Mouse (Mus musculus): ENCODE results near the gene Cdh4. TPM values are rescaled to one million over a fixed set of nuclear protein-coding genes. Genes with fewer than 3 reads are reported as not detected.

Gene Cdh4
- polyA plus RNA-seq, 1 experiment = not detected

- TF ChIP-seq GATA1 (IDR thresholded peaks at IDR 0.05; ENCODE audit: low read length) = no peak
These were observed 304.3 kb downstream of the Cdh4 start for GRCm38 (mm10) chr2:179746491-179746890.

DNA sequence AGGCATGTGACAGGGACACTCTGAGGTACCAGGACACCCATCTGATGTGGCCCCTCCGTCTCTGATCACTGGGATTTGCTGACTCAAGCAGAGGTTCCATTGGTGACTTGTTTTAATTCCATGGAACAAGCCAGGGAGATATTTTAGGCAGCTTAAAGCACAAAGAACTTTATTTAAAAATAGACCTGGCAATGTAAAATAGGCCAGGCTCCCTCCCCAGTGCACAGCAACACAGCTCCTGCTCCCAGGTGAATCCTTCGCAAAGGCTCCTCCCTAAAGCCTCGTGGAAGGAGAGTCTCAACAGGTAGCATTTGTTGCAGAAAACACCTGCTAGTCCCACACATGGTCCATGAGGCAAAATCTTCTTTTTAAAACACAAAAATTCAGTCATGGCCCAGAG is 307.2 kb downstream of the Cdh4 start:
- TF ChIP-seq GATA1 (IDR thresholded peaks at IDR 0.05; ENCODE audit: low read length) = no peak

GRCm38 (mm10) chr2:179753811-179754210 is 311.6 kb downstream of the Cdh4 start:
- TF ChIP-seq GATA1 (IDR thresholded peaks at IDR 0.05; ENCODE audit: low read length) = no peak

DNA sequence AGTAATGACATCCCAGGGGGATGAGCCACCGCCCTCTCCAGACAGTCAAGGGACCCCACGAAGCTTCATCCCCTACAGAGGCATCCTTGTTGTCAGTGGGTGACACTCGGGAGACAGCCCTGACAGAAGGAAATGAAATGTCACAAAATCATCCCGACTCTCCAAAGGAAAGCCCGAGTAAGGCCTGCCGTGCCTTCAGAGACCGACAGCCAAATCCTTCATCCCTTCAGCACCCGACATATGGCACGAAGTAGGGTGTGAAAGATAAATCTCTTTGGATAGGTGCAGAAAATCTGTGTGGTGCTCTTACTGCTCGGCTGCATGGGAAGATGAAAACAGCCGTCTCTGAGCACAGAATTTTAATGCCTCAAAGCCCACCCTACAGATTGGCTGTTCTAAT is 312.5 kb downstream of the Cdh4 start:
- no peak for TF ChIP-seq GATA1 (IDR thresholded peaks at IDR 0.05; ENCODE audit: low read length)

DNA sequence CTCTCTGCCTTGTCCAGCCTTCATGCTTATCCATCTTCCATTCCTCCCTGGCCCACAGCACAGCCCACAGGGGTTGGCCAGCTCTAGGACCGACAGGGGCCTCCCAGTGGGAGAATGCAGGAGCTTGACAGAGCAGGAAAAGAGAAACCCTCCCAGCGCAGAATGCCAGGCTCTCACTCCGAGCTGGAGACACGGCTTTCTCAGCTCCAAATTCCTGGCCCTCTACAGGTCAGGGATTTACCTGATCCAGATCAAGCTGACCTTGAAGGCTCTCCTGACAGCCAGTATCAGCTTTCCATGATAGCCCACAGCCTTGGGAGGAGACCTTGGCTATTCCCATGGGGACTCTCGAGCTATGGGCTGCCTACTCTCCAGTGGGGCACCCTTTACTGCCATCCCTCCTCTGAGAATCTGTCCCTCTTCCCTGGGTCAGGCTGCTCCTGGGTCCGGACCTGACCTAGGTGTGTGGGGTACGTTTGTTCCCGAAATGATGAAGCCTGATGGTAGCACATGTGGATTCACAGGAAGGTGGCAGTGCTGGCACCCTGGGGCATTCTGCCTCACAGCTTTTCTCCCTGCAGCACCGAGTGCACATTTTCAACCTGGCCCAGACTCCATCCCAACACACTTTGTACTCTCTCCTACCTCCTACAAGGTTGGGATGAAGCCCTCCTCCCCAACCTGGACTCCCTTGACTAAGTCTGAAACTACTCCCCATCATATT is 319.6 kb downstream of the Cdh4 start:
- no peak for TF ChIP-seq GATA1 (IDR thresholded peaks at IDR 0.05; ENCODE audit: low read length)

DNA sequence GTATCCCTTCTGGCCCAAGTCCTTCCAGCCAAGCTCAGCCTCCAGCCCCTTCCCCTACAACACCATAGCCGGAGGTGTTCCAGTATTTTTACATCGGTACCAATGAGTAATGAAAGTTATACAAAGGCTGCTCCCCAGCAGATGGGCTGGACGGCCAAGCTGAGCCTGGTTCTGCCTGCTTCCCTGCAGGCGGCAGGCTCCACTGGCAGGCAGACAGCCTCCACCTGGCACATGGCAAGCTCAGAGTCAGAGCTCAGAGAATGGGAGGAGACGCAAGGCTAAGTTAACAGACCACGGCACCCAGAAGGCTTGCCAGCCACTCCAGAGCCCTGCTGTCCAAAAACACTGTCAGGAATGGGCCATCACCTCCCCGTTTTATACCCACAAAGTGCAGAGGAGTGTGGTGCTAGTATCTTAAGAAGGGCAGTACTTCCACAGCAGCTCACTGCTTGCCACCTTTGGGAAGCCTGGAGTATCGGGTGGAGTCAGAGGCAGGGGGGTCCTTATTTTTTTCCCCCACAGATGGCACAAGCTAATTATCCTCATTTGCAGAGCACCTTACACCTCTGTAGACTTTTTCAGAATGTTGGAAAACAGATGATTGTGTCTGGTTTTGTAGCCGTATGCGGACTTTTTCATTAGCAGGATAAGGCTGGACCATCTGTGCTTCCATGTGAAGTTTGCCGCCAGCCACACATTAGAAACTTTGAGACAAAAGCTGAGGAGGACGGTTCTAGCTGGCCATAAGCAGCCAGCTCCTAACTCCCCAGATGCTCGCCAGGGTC is 320.5 kb downstream of the Cdh4 start:
- no peak for TF ChIP-seq GATA1 (IDR thresholded peaks at IDR 0.05; ENCODE audit: low read length)

- no peak for TF ChIP-seq GATA1 (IDR thresholded peaks at IDR 0.05; ENCODE audit: low read length)
These were observed 322.2 kb downstream of the Cdh4 start for GRCm38 (mm10) chr2:179764460-179764859.

- TF ChIP-seq GATA1 (IDR thresholded peaks at IDR 0.05; ENCODE audit: low read length) = no peak
These were observed 324.7 kb downstream of the Cdh4 start for GRCm38 (mm10) chr2:179766664-179767526.

GRCm38 (mm10) chr2:179767527-179767849 is 325.3 kb downstream of the Cdh4 start:
- TF ChIP-seq GATA1 (IDR thresholded peaks at IDR 0.05; ENCODE audit: low read length) = no peak

- no peak for TF ChIP-seq GATA1 (IDR thresholded peaks at IDR 0.05; ENCODE audit: low read length)
These were observed 326.9 kb downstream of the Cdh4 start for GRCm38 (mm10) chr2:179769137-179769536.

DNA sequence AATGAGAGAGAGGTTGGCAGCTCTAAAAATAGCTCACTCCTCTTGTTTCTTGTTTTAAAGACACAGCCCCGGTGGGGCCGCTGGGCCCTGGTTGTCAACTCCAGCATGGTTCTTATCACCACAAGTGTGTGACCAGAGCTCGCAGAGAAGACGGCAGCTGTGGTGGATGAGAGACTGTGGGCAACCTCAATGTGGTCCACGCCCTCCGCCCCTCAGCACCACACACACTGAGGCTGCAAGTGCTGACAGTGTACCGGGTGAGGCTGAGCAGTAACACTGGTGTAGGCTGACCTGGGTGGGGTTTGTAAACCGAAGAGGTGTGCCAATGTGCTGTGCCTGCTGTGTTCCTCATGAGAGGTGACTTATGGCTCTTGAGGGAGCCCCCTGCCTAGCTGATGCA is 327.7 kb downstream of the Cdh4 start:
- TF ChIP-seq GATA1 (IDR thresholded peaks at IDR 0.05; ENCODE audit: low read length) = no peak

DNA sequence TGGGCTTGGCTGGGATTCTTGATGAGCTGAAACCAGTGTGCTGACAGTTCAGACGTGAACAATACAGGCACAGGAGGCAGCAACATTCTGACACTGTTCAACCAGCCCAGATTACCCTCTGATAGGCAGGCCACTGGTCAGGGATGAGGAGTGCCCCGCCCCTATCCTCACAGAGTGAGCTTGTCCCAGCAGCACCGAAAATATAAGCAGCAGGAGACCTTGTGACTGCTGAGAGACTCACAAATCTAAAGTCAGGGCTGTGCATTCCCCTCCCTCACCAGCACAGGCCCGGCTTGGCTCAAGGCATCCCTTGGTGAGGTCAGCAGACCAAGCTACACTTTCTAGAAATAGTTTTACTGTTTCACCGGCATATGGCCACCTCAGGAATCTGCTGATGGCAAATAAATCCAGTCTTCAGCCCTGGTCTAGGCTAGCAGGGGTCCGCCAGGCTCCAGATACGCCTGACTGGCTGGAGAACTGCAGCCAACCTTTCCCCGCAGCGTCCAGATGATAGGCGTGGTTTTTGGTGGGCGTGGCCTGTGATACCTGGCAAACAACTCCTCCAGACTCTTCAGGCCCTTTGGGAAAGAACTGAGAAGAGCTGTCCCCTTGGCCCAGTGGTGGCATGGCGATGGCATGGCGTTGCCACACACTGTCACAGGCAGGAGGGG is 332.3 kb downstream of the Cdh4 start:
- TF ChIP-seq GATA1 (IDR thresholded peaks at IDR 0.05; ENCODE audit: low read length) = no peak

DNA sequence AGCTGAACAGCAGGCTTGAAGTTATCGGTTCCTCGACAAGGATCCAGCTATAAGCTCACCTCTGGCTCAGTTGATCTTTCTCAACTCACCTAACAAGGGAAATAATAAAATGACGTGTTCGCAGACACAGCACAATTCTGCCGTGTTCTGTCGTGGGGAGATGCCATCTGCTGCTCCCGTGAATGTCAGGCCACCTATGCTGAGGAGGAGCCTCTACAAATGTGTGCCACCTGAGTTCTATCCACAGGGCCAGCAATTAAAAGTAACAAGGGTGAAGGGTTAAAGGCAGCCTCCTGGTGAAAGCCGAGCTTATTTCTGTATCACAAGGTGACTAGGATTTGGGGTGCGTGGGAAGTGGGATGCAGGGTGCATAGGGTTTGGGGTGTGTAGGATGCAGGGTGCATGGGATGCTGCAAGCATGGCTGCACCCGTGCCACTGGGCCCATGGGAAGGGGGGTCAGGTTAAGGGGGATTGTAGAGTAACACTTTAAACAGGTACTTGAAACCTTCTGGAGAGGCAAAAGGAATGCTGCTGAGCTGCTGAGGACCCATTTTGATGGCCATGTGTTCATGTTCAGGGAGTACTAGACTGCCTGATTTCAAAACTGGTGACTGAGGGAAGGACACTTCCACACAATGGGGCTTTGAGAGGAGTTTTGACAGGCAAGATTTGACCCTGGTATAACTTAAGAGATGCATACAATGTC is 333.9 kb downstream of the Cdh4 start:
- TF ChIP-seq GATA1 (IDR thresholded peaks at IDR 0.05; ENCODE audit: low read length) = no peak

- no peak for TF ChIP-seq GATA1 (IDR thresholded peaks at IDR 0.05; ENCODE audit: low read length)
These were observed 337.0 kb downstream of the Cdh4 start for GRCm38 (mm10) chr2:179779266-179779665.

DNA sequence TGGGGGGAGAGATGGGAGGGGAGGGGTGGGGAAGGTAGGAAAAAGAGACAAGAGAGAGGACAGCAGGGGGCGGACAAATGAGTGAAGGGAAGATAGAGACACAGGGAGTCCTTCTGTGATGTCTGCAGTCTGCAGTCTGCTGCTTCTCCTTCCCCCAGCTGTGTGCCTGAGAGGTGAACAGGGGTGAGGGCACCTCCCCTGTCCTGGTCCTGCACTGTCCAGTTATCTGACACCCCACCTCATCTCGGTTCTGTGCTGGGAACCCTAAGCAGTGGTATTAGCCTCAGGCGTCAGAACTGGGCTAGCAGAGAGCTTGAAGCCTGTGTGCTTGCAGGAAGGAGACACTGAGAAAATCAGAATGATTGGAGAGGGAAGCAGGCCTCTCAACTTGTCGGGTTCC is 338.7 kb downstream of the Cdh4 start:
- TF ChIP-seq GATA1 (IDR thresholded peaks at IDR 0.05; ENCODE audit: low read length) = no peak

Data from G1E-ER4 (cell line).